Mouse (Mus musculus): Measurements from ENCODE around the gene Gm1123. TPM values are rescaled to one million over a fixed set of nuclear protein-coding genes. Genes with fewer than 3 reads are reported as not detected.

The Gm1123 gene
- not detected in 2 replicates for total RNA-seq (2014; rRNA removed)
- polyA plus RNA-seq (2015; fragmentation: Nextera tagmentation; extraction: Ambion mirVana): 0.15 and 0.16 TPM in 2 replicates

DNA sequence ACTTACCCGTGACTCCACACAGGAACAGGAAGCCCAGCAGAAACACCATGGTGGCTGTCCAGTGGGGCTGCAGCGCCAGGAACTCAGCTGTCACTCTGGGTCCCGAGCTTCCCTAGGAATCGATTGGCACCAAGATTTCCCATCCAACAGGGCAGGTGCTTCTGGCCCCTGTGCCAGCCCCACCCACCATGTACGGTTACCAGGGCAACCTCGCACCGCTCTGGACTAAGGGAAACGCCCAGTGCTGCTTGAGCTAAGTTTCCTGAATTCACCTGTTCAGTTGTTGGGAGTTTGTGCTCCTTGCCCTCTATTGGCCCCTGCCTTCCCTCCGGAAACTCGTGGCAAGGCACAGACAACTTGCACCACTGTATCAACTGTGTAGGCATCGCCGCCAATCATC lies at the start of gene Gm1123:
Gm1123 (minus strand) TSS at position 141 of the 400 bp plus-strand sequence.
- H3K27ac ChIP-seq (ENCODE audit: low read depth, low read length): no peak within 1 kb of the TSS
- peaks cover 13% of the 10 kb centered on the region for H3K36me3 ChIP-seq (ENCODE audit: insufficient read depth, low read length)
- no peaks in the 10 kb centered on the region for H3K9me3 ChIP-seq (ENCODE audit: low read length)
- ATAC-seq (ENCODE audit: low FRiP score) (no peak), DNase-seq (ENCODE audit: low spot score) (no peak)
- H3K27me3 ChIP-seq (ENCODE audit: insufficient read depth, low read length): no peaks in the 10 kb centered on the region
- TF ChIP-seq CTCF (IDR thresholded peaks at IDR 0.05): no peak
- H3K9ac ChIP-seq (replicated peaks; ENCODE audit: low read length, poor library complexity, severe bottlenecking): no peak within 1 kb of the TSS
- H3K4me2 ChIP-seq (ENCODE audit: low read depth, low read length, poor library complexity, severe bottlenecking): no peak within 1 kb of the TSS
- H3K4me3 ChIP-seq (ENCODE audit: low read depth, low read length): no peak within 1 kb of the TSS
- 81% methylated on average over 12 of the region's 12 CpGs for WGBS
- H3K4me1 ChIP-seq (ENCODE audit: insufficient read depth, low read length): no peaks in the 10 kb centered on the region

- H3K27me3 ChIP-seq (ENCODE audit: insufficient read depth, low read length): no peaks in the 10 kb centered on the region
- no peak overlapping the region for H3K27ac ChIP-seq (ENCODE audit: low read depth, low read length)
- no peak for ATAC-seq (ENCODE audit: low FRiP score)
- H3K36me3 ChIP-seq (ENCODE audit: insufficient read depth, low read length): peaks cover 4% of the 10 kb centered on the region
- no peak overlapping the region for H3K9ac ChIP-seq (replicated peaks; ENCODE audit: low read length, poor library complexity, severe bottlenecking)
- H3K4me1 ChIP-seq (ENCODE audit: insufficient read depth, low read length): no peaks in the 10 kb centered on the region
- no peak for DNase-seq (ENCODE audit: low spot score)
- no peak overlapping the region for H3K4me3 ChIP-seq (ENCODE audit: low read depth, low read length)
- 93% methylated on average over 5 of the region's 5 CpGs for WGBS
- TF ChIP-seq CTCF (IDR thresholded peaks at IDR 0.05): no peak
- no peaks in the 10 kb centered on the region for H3K9me3 ChIP-seq (ENCODE audit: low read length)
- H3K4me2 ChIP-seq (ENCODE audit: low read depth, low read length, poor library complexity, severe bottlenecking): no peak overlapping the region
Observed at GRCm38 (mm10) chr9:99081718-99082117, 46.2 kb upstream of the Gm1123 start.

GRCm38 (mm10) chr9:99081308-99081707 lies 45.8 kb upstream of the Gm1123 start:
- H3K27me3 ChIP-seq (ENCODE audit: insufficient read depth, low read length): no peaks in the 10 kb centered on the region
- 92% methylated on average over 3 of the region's 3 CpGs for WGBS
- ATAC-seq (ENCODE audit: low FRiP score) (no peak), DNase-seq (ENCODE audit: low spot score) (no peak)
- no peak for TF ChIP-seq CTCF (IDR thresholded peaks at IDR 0.05)
- no peaks in the 10 kb centered on the region for H3K9me3 ChIP-seq (ENCODE audit: low read length)
- no peak overlapping the region for H3K4me2 ChIP-seq (ENCODE audit: low read depth, low read length, poor library complexity, severe bottlenecking)
- H3K36me3 ChIP-seq (ENCODE audit: insufficient read depth, low read length): peaks cover 4% of the 10 kb centered on the region
- H3K4me3 ChIP-seq (ENCODE audit: low read depth, low read length): no peak overlapping the region
- H3K4me1 ChIP-seq (ENCODE audit: insufficient read depth, low read length): no peaks in the 10 kb centered on the region
- no peak overlapping the region for H3K27ac ChIP-seq (ENCODE audit: low read depth, low read length)
- no peak overlapping the region for H3K9ac ChIP-seq (replicated peaks; ENCODE audit: low read length, poor library complexity, severe bottlenecking)

DNA sequence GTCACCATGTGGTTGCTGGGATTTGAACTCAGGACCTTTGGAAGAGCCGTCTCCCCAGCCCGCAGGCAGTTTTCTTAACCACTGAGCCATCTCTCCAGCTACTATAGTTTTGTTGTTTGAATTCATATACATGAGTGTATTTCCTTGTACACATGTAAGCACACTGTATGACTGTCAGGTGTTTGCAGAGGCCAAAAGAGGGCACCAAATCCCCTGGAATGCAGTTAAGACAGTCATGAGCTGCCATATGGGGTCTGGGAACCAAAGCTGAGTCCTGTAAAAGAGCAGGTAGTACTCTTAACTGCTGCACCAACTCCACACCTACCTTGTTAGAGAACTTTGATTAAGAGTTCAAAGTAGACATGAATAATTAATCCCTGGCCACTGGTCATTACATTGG lies 45.1 kb upstream of the Gm1123 start:
- no peak for TF ChIP-seq CTCF (IDR thresholded peaks at IDR 0.05)
- Histone ChIP-seq H3K9ac (replicated peaks; ENCODE audit: low read length, poor library complexity, severe bottlenecking) (no peak overlapping the region), H3K36me3 (ENCODE audit: insufficient read depth, low read length) (peaks cover 4% of the 10 kb centered on the region), H3K4me2 (ENCODE audit: low read depth, low read length, poor library complexity, severe bottlenecking) (no peak overlapping the region), H3K9me3 (ENCODE audit: low read length) (no peaks in the 10 kb centered on the region), H3K27ac (ENCODE audit: low read depth, low read length) (no peak overlapping the region), H3K4me1 (ENCODE audit: insufficient read depth, low read length) (no peaks in the 10 kb centered on the region), H3K4me3 (ENCODE audit: low read depth, low read length) (no peak overlapping the region), H3K27me3 (ENCODE audit: insufficient read depth, low read length) (no peaks in the 10 kb centered on the region)
- 97% methylated on average over 2 of the region's 2 CpGs for WGBS
- ATAC-seq (ENCODE audit: low FRiP score): no peak
- no peak for DNase-seq (ENCODE audit: low spot score)

DNA sequence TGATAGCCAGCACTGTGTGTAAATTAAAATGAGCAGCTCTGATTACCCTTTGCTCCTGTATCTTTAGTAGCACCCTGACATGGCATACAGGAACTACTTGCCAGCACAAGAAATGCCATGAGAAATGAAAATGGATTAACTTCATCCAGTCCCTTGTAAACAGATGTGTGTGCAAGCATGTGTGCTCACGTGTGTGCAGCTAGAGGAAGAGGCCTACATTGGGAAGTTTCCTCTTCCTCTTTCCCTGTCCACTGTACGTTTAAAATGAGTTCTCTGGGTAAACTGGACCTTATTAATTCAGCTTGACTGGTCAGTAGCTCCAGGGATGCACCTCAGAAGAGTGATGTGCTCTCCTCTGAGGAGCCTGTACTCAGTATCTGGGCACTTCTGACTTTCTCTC lies 38.9 kb upstream of the Gm1123 start:
- Histone ChIP-seq H3K27me3 (ENCODE audit: insufficient read depth, low read length) (no peaks in the 10 kb centered on the region), H3K9me3 (ENCODE audit: low read length) (no peaks in the 10 kb centered on the region), H3K4me2 (ENCODE audit: low read depth, low read length, poor library complexity, severe bottlenecking) (no peak overlapping the region), H3K4me1 (ENCODE audit: insufficient read depth, low read length) (no peaks in the 10 kb centered on the region), H3K27ac (ENCODE audit: low read depth, low read length) (no peak overlapping the region), H3K9ac (replicated peaks; ENCODE audit: low read length, poor library complexity, severe bottlenecking) (no peak overlapping the region), H3K36me3 (ENCODE audit: insufficient read depth, low read length) (peaks cover 6% of the 10 kb centered on the region), H3K4me3 (ENCODE audit: low read depth, low read length) (no peak overlapping the region)
- ATAC-seq (ENCODE audit: low FRiP score) (no peak), DNase-seq (ENCODE audit: low spot score) (no peak)
- TF ChIP-seq CTCF (IDR thresholded peaks at IDR 0.05): no peak
- WGBS: 65% methylated on average over 2 of the region's 2 CpGs

DNA sequence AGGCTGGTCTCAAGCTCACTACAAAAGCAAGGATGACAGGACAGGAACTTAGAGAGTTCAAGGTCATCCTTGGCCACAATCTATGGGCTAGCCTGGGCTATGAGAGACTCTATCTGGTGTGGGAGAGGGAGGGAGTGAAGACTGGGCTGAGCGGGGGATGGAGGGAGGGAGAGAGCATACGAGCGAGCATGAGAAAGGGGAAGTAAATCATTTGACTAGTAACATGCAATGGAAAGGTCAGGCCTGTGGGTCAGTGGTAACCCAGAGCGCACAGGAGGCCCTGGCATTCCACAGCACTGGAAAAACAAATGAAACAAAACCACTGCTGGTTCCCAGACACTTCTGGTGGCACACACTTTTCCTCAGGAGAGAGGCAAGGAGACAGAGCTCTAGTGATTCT lies 37.0 kb upstream of the Gm1123 start:
- Histone ChIP-seq H3K4me2 (ENCODE audit: low read depth, low read length, poor library complexity, severe bottlenecking) (no peak overlapping the region), H3K9me3 (ENCODE audit: low read length) (no peaks in the 10 kb centered on the region), H3K36me3 (ENCODE audit: insufficient read depth, low read length) (peaks cover 9% of the 10 kb centered on the region), H3K9ac (replicated peaks; ENCODE audit: low read length, poor library complexity, severe bottlenecking) (no peak overlapping the region), H3K4me1 (ENCODE audit: insufficient read depth, low read length) (no peaks in the 10 kb centered on the region), H3K27ac (ENCODE audit: low read depth, low read length) (no peak overlapping the region), H3K4me3 (ENCODE audit: low read depth, low read length) (no peak overlapping the region), H3K27me3 (ENCODE audit: insufficient read depth, low read length) (no peaks in the 10 kb centered on the region)
- TF ChIP-seq CTCF (IDR thresholded peaks at IDR 0.05): no peak
- DNase-seq (ENCODE audit: low spot score) (no peak), ATAC-seq (ENCODE audit: low FRiP score) (no peak)
- 83% methylated on average over 4 of the region's 4 CpGs for WGBS
